Mouse (Mus musculus): ENCODE results near the gene Fbxo40.

GRCm38 (mm10) chr16:36932546-36932945, 57.7 kb downstream of the Fbxo40 start:
- TF ChIP-seq CTCF (IDR thresholded peaks at IDR 0.05; ENCODE audit: control insufficient read depth, insufficient read depth, insufficient replicate concordance, low read depth, low read length) (0 out of 2 replicates have a peak, but pooled peaks have one; percentile 1), POLR2A (IDR thresholded peaks at IDR 0.05; ENCODE audit: control insufficient read depth, low read depth, low read length) (no peak)

Data from testis, adult 2 months (tissue).